Mouse (Mus musculus): ENCODE data around the gene Ermp1.

Ermp1 gene

DNA sequence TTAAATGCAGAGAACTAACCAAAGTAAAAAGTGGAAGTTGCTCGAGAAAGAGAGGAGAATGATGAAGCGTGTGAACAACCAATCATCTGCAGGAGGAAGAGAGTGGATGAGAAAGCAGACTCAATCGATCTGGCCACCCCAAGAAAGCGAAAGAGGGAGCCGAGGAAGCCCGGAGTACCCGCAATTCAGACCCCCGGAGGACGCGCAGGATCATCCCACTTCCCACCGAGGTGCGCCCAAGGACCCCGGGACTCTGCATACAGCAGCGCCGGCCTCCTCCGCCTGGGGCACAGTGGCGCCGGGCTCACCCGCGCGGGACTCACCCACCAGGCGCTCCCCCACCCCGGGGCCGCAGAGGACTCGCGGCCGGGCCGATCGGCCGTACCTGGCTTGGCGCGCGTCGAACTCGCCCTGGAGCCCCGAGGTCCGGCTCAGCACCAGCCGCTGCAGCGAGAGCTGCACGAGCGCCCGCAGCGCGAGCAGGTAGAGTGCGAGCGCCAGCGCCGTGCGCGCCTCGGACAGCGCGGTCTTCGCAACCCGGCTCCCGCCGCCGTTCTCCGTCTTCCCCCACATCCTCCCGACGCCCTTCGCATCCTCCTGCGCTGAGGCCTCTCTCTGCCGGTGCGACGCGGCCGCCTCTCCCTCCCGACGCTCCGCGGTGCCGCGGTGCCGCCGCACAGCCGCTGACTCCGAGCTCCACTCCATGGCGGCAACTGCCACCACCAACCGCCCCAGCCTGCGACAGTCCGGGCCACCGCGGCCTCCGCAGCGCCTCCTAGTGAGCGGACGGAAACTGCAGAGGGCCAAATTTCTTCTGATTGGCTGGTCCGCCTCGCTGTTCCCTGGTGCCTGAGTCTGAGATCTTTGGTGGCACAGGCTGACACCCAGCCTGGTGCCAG, at the start of gene Ermp1:
TSS of gene Ermp1 (minus strand) at position 765 of the 899 bp plus-strand sequence.
- in situ Hi-C loops (cut with MboI; ENCODE audit: low sequenced_read_pairs) = no loop called here

DNA sequence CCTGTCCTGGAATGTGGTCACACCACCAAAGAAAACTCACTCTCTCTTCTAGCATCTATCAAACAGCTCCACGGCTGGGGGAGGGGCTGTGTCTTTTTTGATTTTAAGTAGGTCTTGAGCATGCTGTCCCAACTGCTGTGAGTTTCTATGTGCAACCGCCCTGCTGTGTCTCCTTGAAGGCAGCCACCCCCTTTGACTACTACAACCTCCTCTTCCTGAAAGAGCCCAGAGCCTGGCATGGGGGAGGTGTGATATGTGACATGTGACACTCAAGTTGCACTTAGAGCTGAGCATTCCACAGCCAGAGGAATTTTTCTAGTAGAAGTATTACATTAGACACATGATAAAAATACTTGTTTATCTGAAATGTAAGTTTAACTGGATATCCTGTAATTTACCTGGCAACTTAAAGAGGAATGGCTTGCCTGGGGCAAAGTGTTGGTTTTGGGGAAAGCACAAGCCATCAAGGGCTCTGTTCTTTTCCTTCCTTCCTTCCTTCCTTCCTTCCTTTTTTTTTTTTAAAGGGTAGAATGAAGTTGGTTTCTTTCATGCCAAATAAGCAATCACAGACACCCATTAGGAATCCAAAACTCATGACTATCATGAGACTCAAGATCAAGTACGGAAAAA, 49.1 kb upstream of the Ermp1 start, which contains the start of gene Mlana:
TSS of gene Mlana (plus strand) at position 580 of the 630 bp plus-strand sequence.
- in situ Hi-C loops (cut with MboI; ENCODE audit: low sequenced_read_pairs) = no loop called here

DNA sequence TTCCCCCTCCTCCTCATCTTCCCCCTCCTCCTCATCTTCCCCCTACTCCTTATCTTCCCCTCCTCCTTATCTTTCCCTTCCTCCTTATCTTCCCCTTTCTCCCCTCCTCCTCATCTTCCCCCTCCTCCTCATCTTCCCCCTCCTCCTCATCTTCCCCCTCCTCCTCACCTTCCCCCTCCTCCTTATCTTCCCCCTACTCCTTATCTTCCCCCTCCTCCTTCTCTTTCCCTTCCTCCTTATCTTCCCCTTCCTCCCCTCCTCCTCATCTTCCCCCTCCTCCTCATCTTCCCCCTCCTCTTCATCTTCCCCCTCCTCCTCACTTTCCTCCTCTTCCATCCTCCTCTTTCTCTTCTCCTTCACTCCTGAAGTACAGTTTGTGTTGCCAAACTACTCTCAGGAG, 48.6 kb upstream of the Ermp1 start:
- in situ Hi-C loops (cut with MboI; ENCODE audit: low sequenced_read_pairs) = no loop called here

DNA sequence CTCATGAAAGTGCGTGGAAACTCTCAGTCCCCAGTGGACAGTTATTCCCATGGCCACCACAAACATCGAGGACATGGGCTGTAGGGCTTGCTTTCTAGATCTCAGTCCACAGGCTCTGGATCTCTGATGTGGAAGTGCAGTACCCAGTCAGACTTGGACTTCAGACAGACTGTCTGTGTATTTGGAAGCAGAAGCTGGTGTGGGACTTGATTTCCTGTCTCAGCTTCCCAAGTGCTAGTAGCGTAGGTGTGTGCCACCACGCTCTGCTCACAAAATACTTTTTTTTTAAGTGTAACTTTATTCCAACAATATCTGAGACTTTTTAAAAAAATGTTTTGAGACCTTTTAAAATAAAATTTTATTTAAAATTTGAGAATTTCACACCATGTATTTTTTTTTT, 48.1 kb upstream of the Ermp1 start:
- in situ Hi-C loops (cut with MboI; ENCODE audit: low sequenced_read_pairs) = no loop called here

DNA sequence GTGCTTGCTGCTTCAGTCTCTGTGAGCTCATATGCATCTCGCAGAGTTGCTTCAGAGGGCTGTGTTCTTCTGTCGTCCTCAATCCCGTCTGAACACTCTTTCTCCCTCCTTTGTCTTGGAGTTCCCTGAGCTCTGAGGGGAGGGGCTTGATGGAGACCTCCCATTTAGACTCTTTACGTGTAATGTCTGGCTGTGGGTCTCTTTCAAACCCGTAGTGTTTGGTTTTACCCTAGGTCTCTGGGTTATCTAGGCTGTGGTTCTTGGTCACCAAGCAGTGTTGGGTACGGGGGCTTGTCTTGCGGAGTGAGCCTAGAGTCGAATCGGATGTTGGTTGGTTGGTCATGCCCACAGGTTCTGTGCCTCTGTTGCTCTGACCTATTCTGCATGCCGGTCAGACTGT, 46.9 kb upstream of the Ermp1 start:
- in situ Hi-C loops (cut with MboI; ENCODE audit: low sequenced_read_pairs) = no loop called here

DNA sequence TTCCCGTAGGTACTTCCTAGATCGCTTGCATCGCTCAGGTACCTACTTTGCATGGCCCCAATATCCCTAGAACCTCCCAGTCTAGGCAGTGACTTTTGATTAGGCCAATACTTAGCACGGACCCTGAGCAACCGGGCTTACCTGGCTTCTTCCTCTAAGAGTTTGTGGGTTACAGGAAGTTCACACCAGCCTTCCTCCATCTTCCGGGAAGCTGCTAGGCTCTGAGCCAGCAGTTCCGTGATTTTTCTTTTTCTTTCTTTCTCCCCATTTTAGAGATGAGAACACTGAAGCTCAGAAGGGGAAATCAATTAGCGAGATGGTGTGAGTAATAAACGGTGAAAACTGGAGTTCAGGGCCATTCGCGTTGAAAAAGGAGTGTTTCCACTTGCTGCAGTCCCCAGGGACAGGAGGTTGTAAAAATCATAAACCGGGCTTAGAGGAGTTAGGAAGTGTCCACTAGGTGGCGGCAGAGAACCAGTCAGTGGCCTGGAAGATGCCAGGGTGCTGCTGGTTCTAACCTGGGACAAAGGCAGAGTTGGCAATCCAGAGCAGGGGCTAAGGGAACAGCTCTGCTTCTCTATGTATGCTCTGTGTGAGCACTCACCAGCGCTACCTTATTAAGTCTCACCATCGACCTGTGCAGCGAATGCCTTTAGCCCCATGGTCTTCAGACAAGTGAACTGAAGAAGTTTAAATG, 35.8 kb upstream of the Ermp1 start:
- in situ Hi-C loops (cut with MboI; ENCODE audit: low sequenced_read_pairs) = no loop called here

DNA sequence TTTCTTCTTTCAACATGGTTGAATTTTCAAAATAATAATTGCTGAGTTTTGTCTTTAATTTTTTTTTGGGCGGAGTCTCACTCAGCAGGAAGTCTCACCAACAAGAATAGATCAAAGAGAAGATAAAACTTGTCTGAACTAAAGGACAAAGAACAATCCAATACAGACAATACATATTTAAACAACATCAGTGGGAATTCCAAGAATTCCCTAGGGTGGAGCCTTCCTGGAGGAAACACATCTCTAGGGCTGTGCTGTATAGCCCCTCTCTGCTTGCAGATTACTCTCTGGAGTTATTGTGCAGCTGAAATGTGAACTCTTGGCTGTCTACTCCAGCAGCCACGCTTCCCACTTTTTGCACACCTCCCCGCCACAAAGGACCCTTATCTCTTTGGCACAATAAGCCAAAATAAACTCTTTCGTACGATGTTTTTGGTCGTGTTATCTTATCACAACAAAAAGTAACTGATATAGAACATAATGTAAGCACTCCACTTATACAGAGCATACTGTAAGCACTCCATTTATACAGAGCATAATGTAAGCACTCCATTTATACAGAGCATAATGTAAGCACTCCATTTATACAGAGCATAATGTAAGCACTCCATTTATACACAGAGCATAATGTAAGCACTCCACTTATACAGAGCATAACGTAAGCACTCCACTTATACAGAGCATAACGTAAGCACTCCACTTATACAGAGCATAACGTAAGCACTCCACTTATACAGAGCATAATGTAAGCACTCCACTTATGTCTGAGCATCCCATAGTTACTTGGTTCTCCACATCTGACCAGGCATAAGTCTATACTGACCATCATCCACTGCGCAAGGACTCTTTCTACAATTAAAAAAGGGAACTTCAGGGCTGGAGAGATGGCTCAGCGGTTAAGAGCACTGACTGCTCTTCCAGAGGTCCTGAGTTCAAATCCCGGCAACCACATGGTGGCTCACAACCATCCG, 32.3 kb upstream of the Ermp1 start:
- in situ Hi-C loops (cut with MboI; ENCODE audit: low sequenced_read_pairs) = no loop called here

DNA sequence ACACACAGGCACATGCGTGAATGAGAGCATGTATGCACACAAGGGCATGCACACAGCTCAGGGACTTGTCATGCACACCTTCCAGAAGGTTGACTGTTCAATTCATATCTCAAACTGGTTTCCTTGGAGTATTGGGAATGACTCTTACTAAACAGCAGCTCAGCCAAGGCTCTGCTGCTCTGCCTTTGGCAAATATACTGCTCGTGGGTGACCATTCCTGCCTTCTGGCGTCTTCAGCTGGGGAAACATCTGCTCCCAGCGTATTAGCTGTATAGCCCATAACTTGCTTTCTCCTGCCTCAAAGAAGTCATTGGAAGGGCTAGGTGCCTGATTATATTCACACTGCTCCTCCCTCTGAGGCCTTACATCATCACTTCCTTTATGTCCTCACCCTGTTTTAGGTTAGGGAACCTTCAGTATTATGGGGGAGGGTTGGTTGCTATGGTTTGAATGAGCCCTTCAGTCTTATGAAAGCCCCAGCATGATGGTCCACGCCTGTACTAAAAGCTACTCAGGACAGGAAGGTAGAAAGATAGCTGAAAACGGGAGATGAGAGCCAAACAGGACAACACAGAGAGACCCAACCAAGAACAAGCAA, 30.1 kb upstream of the Ermp1 start:
- in situ Hi-C loops (cut with MboI; ENCODE audit: low sequenced_read_pairs) = no loop called here

DNA sequence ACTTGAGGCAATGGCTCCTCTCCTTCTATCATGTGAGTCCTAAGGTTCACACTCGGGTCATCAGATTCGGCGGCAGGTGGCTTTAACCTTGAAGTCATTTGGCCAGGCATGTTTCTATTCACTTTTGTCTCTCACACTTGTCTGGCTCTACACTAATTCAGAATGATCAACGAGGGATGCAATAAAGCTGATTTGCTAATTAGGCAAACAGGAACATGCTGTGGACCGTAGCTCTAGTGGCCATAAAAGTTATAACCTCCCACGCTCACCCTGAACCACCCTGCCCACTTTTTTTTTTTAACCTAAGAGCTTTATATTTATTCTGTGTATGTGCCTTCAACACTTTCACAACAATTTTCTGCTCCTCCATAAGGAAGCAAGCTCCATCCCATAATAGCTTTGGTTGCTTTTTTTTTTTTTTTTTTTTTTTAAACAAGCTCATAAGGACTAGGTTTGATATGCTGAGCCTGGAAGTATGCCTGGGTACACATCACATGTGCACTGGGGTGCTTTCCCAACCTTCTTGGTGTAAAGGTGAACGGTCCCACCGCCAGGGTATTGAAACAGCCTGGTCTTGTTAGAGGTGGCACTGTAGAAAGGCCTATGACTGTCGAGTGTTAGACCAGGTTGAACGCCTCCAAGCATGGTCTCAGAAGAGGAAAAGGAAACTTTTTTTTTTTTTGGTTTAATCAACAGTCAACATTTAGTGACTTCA, 28.4 kb upstream of the Ermp1 start:
- in situ Hi-C loops (cut with MboI; ENCODE audit: low sequenced_read_pairs) = no loop called here

DNA sequence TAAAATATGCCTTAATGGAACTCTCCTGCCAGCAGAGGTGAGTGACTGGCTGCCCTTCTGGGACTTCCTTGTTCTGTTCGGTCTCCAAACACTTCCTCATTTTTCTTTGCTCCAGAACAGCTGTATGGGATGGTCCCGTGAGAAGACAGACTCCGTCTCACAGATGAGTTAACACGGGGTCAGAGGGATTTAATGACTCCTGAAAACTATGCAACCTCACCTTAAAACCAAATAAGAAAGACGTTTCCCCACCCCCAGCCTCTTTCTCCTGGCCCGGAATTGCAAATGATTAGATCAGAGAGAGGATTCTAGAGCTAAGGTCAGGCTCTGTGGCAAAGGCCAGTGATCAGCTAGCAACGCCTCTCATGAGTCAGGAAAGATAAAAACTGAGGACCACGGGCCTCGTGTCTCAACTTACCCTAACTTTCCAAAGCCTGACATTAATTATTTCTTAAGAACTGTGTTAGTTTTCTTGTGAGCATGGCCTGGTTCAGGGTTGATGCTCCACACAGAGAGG, 27.4 kb upstream of the Ermp1 start:
- in situ Hi-C loops (cut with MboI; ENCODE audit: low sequenced_read_pairs) = no loop called here

DNA sequence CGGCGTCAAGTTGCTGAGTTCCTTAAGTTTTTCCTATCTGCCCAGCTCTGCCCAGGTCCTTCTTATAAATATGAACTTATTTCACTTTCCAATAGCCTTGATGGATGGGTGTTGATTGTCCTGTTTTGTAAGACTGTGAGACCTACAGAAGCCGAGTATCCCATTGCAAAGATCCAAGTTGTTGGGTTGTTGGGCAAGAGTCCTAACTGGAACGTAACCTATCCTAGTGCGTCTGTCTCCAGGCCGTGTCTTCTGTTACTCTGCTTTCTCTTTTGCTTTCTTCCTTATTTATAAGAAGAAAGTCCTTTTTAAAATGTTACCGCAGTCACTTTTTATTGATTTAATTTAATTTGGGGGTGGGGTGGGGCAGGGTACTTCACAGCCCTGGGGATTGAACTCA, 26.7 kb upstream of the Ermp1 start:
- in situ Hi-C loops (cut with MboI; ENCODE audit: low sequenced_read_pairs) = no loop called here

DNA sequence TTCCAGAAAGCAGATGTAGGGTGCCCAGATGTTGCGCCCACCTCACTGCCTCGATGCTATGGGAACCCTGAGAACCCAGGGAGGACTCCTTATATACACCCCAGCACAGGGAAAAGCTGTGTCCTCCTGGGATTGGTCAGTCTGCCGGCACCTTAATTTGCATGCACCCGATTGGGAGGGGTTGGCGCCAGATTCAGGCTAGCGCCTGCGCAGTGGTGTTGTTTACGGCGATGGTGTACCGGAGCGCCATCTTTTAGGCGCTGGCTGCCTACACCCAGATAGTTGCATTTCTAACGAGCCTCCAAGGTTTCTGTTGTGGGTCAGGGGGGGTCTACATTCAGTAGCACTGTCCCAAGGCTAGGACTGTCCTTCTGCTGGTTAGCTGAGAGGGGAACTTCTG, 24.4 kb upstream of the Ermp1 start:
- in situ Hi-C loops (cut with MboI; ENCODE audit: low sequenced_read_pairs) = no loop called here

DNA sequence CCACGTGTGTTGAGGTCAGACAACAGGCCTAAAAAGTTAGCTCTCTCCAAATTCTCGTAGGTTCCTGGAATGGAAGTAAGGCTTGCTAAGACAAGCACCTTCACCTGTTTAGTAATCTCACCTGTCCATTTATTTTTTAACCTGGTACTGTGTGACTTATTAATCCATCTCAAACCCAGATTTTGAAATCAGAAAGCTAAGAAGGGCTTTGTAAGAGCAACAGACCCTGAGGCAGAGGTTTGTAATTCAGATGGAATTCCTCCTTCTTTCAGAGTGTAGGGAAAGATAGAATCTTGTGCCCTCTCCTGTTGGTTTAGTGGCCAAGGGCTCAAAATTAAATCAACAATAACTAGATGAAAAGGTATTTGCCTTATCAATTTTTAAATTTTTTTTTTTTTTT, 22.9 kb upstream of the Ermp1 start:
- in situ Hi-C loops (cut with MboI; ENCODE audit: low sequenced_read_pairs) = no loop called here

DNA sequence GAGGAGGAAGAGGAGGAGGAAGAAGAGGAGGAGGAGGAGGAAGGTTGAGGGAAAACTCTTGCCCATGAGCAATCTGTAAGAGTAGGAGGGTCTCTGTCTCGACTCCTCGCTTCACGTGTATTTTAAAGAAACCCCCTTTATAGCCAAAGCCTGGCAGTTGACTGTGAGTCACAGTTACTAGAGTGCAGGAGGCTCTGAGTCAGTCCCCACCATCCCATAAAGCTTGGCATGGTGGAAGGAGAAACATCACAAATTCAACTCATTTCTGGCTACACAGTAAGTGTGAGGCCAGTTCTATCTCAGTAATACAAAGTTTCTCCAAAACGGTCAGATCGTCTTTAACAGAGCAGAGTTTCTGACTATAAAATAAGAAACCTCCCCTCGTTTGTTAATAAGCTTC, 22.0 kb upstream of the Ermp1 start:
- in situ Hi-C loops (cut with MboI; ENCODE audit: low sequenced_read_pairs) = no loop called here

DNA sequence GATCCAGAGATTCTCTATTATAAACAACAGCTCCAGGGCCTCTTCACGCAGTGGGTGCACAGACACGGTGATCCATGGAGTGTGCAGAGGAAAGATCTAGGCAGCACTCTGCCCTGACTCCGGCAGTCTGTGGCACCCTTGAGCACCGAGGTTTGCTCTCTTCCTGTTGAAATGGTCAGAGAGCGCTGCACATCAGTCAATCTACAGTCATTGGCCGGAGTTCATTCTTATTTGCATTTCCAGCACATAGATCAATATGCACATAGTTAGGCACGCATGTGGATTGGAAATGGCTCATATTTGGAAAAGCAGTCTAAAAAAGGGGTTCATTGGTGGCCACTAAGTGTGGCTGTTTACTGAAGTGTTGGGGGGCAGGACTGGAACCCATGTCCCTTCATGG, 19.9 kb upstream of the Ermp1 start:
- in situ Hi-C loops (cut with MboI; ENCODE audit: low sequenced_read_pairs) = no loop called here

DNA sequence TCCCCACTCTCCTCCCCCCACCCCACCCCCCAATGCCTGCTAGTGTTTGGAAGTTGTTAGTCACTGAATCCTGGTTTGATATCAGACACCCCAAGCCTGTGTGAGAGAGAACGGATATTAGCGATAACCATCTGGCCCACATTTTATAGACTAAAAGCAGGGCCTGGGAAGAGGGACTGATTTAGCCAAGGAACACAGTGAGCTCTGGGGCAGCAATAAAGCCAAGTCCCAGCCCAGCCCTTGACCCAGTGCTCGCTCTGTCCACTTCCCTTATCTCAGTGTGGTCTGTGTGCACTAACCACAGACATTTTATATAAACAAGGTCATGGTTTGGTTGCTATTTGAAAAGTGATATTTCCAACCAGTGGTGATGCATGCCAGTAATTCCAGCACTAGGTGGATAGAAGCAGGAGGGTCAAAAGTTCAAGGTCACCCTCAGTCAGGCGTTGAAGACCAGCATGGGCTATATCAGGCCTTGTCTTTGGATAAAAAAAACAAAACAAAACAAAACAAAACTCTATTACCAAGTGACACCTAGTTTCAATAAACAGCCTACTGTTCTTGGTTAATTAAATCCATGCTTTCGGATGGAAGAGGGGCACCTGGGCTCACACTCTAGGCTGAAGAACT, 18.9 kb upstream of the Ermp1 start:
- in situ Hi-C loops (cut with MboI; ENCODE audit: low sequenced_read_pairs) = no loop called here

DNA sequence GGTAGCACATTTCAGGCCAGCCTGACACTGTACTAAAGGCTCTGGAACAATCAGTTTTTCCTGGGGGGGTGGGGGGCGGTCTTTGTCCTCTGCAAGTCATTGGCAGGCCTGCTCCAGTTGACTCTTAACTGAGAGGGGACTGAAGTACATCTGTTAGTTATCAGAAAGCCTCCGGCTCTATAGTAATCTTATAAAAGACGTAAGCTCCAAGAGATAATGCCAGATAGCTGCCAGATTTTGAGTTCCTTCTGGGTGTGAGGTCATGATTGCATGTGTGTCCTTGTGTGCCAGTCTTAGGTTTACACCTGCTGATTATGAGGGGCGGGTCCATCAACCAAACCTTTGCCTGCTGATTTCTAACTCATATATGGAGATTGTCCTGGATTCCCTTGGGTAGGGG, 17.9 kb upstream of the Ermp1 start:
- in situ Hi-C loops (cut with MboI; ENCODE audit: low sequenced_read_pairs) = no loop called here

DNA sequence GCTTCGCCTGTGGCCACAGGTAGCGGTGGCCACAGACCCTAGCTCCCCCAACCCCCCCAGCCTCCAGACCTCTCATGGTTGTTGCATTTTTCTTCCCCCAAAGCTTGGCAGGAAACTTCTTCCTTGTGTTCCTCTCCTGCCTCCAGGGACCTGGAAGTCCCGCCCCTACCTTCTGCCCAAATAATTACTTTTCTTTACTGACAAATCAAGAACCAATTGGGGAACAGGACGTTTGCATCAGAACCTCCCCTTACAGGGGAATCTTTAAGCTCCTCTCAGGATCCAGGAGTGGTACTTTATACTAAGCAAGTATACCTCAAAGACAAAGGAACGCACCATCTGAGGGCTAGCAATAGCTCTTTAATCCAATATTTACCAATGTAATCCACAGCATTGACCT, 16.7 kb upstream of the Ermp1 start:
- in situ Hi-C loops (cut with MboI; ENCODE audit: low sequenced_read_pairs) = no loop called here

DNA sequence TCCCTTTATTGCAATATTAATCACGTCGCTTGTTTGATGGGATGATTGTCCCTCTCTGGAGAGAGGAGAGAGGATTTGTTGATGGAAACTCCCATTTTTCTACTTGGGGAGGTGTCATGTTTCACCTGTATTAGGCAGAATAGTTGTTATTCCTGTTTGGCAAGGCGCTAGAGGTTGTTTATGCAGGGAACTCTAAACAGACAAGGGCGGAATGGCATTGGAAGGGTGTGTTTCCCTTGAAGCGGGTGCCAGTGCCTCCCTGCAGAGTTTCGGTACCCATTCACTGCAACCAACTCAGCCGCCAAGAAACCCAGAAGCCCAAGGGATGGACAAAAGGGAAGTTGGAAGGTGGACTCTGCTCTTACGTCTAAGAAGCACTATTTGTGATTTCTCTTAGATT, 15.6 kb upstream of the Ermp1 start:
- in situ Hi-C loops (cut with MboI; ENCODE audit: low sequenced_read_pairs) = no loop called here
